Mouse (Mus musculus): ENCODE results near the gene Dgcr2.

The Dgcr2 gene

DNA sequence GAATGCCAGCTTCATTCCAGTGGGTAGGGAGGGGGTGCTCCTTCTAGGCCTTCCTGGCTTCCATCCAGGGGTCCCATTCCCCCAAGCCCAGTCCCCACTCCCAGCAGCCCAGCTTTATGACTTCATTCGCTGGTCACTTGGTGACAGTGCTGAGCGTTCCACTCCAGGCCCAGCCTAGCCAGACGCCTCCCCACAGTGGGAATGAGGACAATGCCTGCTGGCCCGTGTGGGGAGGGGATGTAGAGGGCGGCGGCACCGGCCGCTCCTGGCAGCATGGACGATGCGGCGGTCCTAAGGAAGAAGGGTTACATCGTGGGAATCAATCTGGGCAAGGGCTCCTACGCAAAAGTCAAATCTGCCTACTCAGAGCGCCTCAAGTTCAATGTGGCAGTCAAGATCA, at the start of gene Dgcr2, which contains the start of gene Tssk2:
Dgcr2 (minus strand) TSS at position 101 of the 400 bp plus-strand sequence.
Tssk2 (plus strand) TSS at position 176 of the 400 bp plus-strand sequence.
- no peak for DNase-seq (ENCODE audit: low spot score in 2 of 2)

DNA sequence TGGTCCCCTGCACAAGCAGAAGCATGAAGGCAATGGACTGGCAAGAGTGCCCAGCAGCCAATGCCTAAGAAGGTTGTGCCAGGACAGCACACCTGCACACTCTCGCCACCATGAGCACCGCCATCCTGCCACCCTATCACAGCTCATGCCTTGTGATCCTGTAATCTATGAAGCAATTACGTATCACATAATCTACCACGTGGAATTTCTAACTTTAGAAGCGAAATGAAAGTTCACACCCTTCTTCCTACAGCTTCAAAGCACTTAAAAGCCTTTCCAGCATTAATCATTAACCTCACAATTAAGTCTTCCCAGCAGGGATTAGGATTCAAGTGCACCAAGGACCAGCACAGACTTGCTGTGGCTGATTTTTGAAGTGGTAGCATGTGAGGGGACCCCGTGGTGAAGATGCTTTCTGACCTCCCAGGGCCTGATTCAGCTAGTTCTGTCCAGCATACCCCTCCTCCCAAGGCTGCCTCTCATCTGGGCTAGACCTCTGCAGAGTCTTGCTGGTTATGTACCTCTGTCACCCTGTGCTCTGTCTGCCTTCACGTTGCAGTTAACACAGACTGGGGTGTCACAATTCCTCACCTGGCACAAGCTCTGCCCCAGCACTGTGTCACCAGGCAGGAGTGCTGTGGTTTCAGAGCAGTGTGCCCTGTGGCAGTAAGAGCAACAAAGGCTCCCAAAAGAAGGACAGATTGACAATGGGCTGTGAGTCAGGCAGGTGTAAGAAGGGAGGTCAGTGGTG, 46.9 kb upstream of the Dgcr2 start:
- DNase-seq (ENCODE audit: low spot score in 2 of 2): no peak

DNA sequence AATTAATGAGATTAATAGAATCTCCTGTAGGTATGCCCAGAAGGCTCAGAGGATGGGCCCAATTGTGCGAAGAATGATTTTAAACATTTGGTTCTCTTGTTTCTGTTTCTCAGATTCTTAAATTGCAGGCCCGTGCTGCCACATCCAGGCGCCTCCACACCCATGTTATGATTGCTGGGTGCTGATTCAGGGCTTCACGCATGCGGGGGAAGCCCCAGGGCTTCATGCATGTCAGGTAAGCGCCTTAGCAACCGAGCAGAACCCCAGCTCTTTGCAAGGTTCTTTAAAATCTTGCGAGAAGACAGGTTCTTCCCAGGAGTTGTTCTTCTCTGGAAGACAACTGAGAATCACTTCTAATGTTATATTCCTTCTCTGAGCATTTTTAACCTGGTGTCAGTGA, 45.1 kb upstream of the Dgcr2 start:
- DNase-seq (ENCODE audit: low spot score in 2 of 2): no peak

DNA sequence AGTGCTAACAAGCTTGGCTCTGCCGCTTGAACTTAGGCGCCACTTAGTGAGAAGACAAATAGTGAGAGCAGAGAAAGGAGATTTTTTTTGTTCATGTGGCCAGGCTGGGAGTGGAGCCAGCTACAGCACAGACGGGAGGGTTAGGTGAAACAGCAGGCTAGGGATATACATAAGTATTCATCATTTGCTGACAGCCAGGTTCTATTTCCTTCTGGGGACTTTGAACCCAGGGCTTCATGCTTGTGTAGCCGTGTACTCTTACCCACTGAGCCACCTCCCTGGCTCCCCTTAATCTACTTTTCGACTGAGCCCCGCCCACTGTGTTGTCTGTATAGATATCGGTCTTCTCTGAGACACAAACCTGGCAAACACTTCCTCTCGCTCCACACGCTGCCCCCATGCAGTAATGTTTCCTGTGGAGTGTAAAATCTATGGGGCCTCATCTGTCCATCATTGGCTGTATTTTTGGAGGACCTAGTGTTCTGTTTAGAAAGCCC, 40.9 kb upstream of the Dgcr2 start:
- DNase-seq (ENCODE audit: low spot score in 2 of 2): no peak

DNA sequence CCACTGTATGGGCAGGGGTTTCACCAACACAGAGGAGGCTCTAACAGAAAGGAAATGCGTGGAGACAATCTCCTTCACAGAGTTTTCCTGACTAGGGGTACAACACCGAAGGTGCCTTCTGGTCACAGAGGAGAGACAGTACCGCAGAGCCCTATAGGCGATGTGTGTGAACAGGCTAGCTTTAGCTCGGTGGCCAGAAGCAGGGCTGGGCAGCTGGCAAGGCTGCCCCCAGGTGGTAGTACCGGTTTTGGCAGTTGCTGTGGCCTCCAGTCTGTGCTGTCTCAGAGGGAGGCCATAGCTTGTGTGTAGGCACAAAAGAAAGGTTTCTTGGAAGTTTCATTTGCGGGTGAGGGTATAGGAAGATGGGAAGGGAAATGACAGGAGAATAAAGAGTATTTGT, 40.5 kb upstream of the Dgcr2 start:
- peak; percentile 50 to 57 for DNase-seq (ENCODE audit: low spot score in 2 of 2)

DNA sequence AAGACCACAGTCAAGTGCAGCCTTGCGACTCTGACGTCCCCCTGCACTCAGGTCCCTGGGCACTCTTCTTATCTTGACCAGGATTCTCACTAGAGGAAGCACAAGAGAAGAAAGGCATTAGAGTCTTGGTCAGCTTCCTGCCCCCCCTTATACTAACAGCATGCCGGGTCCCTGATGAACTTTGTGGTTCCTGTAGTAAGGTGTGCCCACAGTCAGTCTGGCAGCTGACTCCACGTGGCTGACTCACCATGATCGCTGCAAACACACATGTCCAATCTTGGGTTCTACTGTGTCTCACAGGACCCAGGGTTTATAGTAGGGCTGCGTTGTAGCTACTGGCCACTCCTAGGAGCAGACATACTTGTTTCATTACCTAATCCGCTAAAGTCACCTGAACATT, 39.8 kb upstream of the Dgcr2 start:
- no peak for DNase-seq (ENCODE audit: low spot score in 2 of 2)

DNA sequence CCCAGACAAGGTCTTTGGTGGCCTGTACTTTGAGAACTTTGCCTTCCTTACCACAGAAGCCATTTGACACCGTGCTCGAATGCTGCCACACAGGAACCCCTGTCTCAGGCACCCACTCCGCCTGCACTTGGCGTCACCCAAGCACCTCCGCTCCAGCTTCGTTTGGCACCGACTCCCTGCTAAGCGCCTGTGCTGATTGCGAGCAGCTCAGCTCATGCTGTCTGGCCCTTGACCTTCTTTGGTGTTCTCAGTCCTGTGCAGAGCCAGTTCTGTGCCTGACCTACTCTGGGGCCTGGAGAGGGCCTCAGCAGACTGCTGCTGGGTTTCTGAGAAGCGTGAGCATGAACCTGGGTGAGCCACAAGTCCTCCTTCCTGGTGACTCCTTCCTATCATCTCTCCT, 38.4 kb upstream of the Dgcr2 start:
- DNase-seq (ENCODE audit: low spot score in 2 of 2): no peak

DNA sequence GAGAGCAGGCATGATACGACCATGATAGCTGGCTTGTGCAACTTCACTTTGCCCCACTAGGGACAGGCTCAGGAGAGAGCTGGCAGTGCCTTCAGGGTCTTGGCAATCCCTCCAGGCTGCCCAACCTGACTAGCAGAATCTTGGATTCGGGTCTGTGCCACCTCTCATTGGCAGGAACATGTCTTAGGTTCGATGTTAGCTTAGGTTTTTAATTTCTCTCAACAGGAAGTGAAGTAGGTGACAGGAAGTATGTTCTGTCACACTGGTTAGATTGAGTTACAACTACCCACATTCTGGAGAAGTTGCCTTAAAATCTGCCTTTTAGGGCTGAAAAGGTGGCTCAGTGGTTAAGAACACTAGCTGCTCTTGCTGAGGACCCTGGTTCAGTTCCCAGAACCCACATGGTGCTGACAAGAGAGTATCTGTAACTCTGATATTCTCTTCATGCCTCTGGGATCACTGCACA, 36.1 kb upstream of the Dgcr2 start:
- no peak for DNase-seq (ENCODE audit: low spot score in 2 of 2)

DNA sequence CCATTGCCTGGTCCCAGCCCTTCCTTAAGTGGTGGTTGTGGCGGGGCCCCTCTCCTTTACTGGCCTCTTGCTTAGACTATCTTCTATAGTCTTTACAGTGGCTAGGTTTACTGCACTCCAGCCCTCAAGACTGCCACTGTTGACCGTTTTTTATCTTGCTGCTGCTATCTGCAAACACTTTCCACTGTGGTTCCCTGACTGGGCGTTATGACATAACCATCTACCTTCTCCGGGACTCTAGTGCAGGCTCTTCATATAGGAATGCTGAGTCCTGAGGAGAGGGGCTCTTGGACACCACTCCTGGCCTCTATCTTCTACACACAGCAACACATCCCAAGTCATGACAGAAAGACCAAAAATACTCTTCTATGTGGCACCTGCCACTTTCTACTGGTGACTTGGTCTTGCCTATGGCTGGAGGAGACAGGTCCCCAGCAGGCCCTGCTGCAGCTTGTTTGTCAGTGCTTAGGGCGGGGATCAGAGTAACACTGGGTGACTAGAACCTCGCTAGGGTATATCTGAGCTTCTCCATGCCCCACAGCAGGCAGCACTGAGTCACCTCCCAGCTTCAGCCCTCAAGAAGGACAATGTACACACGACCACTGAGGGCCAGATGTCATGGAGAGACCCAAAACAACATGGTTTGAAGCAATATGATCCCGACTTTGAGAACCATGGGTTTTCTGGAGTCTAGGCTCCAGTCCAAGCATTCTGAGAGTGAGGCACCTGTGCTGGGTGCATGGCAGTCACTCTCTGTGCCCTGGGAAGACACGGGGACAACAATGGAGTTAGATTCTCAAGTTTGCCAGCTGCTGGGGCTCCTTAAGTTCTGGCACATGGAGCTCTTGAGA, 35.5 kb upstream of the Dgcr2 start:
- DNase-seq (ENCODE audit: low spot score in 2 of 2): no peak

DNA sequence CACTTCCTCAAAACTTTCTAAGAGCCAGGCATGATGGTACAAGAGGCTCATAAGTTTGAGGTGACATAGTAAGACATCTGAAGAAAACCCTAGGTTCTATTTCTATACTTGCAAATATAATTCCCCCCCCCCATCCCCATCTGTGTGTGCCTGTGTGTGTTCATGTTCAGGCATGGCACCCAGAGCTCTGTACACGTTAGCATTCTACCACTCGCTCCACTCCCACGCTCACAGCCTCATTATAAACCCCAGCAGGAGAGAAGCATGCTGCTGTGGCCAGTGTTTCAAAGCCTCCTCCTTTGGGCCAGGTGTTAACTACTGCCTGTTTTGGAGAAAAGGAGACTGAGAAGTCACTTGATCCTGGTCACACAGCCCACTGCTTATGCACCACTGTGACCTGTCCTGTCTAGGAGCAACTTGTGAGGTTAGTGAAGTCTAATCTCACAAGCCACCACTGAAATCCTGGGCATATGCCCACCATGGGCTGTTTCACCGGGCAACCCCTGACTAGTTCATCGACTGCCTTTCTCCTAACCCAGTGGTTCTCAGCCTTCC, 33.6 kb upstream of the Dgcr2 start:
- no peak for DNase-seq (ENCODE audit: low spot score in 2 of 2)

DNA sequence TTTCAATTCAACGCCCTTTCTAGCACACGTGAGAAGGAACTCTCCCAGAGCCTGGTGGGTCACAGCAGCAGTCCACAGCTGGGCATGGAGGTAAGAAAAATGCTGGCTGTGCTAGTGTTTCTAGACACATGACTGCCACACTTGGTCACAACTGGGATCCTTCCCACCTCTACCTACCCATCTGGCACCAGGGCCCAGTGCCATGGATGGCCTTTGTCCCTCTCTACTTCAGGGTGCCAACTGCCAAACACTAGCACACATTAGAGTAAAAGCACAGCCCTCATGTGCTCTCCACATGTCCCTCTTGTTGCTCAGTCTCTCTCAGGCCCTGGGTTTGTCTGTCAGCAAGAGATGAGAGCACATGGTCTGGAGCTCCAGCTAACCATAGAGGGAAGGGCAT, 31.3 kb upstream of the Dgcr2 start:
- DNase-seq (ENCODE audit: low spot score in 2 of 2): no peak

DNA sequence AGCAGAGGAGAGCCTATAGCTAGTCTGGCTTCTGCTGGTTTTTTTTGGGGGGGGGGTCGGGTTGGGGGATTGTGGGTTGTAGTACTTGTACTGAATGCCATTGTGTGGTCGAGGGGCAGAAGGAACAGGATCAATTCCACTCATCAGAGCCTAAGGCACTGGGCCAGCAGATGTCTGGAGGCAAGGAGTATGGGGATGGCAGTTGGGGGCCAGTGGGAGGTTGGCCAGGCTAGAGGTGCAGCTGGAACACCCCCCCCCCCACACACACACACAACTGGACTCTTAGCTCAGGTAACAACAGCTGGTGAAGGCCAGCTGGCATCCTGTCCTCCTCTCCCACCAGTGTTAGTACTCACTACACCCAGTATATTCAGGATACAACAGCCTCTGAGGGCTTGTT, 30.8 kb upstream of the Dgcr2 start:
- DNase-seq (ENCODE audit: low spot score in 2 of 2): no peak

DNA sequence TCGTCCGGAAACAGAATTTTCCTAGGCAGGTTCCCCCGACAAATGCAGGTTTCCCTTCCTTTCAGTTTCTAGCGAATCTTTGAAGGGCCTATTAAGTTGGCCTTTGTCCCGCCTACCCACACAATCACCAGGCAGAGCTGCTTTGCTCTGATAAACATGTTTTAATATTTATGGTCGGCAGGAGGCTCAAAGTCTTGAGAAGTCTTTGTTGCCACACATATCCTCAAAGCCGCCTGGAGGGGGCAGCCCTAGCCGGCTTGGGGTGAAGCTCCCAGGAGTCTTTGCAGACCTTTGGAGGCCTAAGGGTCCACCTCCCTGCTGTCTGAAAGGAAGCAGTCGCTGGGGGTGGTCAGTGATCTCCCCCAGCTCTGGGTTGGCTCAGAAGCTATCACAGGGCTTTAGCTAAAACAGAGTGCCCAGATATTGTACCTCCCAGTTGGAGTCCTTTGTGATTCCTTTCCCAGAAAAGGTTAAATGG, 30.3 kb upstream of the Dgcr2 start:
- peak; percentile 57 to 58 for DNase-seq (ENCODE audit: low spot score in 2 of 2)

DNA sequence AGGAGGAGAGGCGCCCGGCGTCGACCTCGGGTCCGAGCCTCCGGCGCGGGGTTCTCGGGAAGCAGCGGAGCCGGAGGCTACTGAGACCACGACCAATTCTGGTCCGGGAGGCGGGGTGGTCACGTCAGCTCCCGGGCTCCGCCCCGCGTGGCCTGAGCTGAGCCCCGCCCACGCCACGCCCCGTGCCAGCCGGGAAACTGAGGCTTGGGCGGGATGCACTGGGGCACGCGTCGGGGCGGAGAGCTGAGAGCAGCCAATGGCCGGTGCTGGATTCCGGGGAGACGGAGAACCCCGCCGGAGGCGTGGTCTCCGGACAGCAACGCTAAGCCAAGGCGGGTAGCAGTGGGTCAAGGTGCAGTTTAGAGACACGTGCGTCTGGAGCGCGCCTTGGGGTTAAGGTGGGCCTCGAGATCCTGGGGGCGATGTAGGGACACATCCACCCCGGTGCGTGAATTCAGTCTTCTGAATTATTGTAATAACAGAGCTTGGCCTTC, 29.8 kb upstream of the Dgcr2 start, which contains the start of gene Slc25a1:
Slc25a1 (minus strand) TSS at position 133 of the 494 bp plus-strand sequence.
- DNase-seq (ENCODE audit: low spot score in 2 of 2): peak; percentile 75 to 83

DNA sequence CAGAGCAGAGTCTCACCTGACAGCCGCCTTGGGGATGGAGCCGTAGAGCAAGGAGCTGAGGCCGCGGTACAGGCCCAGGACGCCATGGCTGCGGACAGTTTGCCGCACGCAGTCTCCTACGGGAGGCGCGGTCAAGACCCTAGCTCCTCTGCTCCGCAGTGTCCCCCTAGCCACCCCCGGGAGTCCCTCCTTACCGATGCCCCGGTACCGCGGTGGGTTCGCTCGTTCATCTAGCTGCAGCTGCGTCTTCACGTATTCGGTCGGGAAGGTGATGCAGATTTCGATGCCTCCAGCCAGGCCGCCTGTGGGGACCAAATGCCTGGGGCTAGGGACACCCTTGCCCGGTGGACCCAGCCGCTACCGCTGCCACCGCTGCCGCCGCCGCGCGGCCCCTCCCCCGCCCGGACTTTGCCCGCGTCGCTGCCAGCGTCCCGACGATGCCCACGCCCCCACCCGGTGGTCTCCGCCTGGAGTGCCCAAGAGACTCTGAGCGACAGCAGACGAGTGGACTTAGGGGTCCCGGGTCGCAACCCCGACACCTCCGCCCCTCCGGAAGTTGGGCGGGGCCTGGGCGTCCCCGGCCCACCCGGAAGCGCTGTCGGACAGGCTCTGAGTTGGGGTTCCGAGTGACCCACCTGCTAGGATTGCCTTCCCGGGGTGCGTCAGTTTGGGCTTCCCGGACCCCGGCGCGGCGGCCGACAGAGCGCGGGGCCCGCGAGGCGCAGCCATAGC, 29.2 kb upstream of the Dgcr2 start:
- DNase-seq (ENCODE audit: low spot score in 2 of 2): peak; percentile 31 to 33

DNA sequence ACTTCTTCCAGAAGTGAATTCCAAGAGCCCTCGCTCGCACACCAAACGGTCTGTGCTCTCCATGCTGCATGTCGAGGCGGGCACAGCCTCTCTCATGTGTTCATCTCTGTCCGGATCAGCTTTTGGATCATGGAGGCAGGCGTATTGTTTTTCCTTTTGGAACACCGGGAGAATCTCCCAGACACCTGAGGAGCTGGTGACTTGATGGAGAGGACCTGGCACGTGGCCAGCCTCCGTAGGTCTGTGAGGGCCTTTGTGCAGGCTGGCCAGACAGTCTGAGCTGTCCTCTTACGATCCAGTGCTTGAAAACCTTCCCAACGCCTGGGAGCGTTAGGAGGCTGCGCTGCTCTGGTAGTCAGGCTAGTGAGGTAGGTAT, 23.8 kb upstream of the Dgcr2 start:
- no peak for DNase-seq (ENCODE audit: low spot score in 2 of 2)

DNA sequence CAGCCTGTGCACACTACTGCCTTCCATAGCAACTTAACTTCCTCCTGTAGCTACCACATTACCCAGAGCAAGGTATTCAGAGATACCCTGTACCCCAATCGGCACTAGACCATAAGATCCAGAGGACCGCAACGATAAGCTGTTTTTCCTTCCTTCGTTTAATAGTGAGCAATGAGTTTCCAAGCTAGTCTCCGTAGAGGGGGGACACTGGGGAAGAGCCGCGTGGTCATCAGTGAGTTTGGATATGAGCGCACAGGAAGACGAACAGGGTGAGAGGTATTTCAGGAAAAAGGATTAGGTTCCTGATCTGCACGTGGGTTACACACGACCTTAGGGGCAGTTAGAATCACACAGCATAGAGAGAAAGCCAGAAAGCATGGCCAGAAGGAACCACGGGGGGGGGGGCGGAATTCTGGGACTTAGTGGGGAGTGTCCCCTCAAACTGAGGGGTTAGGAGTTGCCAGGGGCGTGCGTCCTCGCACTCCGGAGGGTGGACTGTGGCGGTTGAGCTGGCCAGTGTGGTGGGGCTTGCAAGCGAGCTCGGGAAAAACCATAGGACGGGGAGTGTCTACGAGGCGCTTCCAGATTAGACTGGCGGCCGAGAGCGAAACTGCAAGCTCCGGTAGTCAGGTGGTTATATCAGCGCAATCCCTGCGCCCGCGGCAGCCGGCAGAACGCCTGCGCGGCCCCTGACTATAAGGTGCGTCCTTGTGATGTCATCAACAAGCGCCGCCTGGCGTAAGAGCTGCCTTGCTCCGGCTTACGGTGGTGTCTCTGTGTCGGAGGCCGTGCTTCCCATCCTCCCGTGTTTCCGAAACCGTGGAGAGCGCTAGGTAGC, 23.2 kb upstream of the Dgcr2 start:
- DNase-seq (ENCODE audit: low spot score in 2 of 2): peak; percentile 97 to 98

DNA sequence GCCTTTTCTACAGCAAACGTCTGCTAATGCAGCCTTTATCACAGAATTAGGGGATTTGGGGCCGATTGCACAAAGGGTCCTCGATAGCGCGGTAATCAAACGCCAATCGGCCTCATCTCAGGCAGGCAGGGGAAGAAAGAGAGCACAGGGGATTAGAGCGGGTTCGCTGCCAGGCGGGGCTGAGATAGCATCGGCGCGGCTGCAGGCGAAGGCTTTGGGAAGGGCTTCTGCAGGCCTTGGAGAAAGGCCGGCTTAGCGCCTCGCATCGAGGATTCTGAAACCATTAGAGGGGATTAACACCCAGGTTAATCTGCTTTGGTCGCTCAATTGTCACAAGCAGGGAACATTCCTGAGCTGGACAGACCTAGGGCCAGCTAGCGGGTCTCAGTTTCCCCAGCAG, 22.2 kb upstream of the Dgcr2 start:
- no peak for DNase-seq (ENCODE audit: low spot score in 2 of 2)

DNA sequence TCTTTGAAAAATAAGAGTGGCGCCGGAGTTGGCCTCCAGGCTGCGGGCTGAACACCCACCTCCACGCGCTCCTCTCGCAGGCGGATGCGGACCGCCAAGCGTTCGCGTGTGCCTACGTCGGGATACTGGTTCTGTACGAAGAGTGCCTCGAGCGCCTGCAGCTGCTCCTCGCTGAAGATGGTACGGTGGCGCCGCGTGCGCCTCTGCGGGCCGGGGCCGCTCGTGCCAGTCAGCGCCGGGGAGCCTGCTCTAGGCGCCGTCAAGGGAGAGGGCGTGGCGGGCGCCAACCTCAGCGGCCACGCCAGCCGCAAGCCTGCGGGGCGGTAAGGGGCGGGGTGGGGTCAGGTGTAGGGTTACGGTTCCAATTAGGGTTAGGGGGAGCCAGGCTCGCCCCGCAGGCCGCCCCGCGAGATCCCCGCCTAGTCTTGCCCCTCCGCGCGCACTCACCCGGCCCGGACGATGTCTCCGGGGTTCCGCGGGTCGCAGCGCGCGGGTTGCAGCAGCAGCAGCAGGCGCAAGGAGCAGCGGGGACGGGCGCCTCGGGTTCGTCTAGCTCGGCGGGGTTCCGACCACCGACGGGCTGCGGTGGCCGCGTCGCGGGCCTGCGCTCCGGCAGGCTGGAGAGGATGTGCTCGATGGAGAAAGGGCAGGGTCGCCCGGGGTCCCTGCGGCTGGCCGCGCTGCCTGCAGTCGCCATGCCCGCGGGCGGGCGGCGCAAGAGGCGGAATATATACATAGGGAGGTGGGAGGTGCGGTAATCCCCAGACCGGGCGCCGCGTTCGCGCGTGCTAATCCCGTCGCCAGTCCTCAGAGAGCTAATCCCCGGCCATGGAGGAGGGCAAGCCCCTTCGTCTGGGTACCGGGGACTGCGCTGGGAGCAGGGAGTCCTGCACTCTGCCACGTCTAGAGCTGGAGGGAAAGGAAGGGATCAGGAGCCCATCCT, 16.2 kb upstream of the Dgcr2 start, which contains the start of gene Gsc2:
Gsc2 (minus strand) TSS at position 753 of the 943 bp plus-strand sequence.
- DNase-seq (ENCODE audit: low spot score in 2 of 2): no peak
